Mouse (Mus musculus): ENCODE measurements at regions not wholly inside any gene's neighbourhood (a gene's known extent, or its start where the extent isn't known, plus 50 kb on each side); places are given as distances from the start of the nearest gene placed in this dataset.

- TF ChIP-seq CTCF (IDR thresholded peaks at IDR 0.05; ENCODE audit: low read depth), result no peak
- no peak for TF ChIP-seq EP300 (optimal IDR thresholded peaks at IDR 0.05)
Measured at GRCm38 (mm10) chr13:47647693-47648092, 525.2 kb downstream of the Rnf144b start.
